Mouse (Mus musculus) forebrain, embryonic 16.5 days (tissue): Measurements from ENCODE around the gene Cdh3. TPM values are rescaled to one million over a fixed set of nuclear protein-coding genes. Genes with fewer than 3 reads are reported as not detected.

Source experiments
- ATAC-seq: fragments of 200-750 bp; cut with Nextera tagmentation; 2 replicates; pipeline ENCODE4 v1.8.0; 2017; ENCODE audit warnings: mild to moderate bottlenecking, moderate library complexity
- H3K27ac ChIP-seq: fragments of 300-500 bp; sonication (generic); 2 replicates; pipeline ENCODE4 v1.5.1; 2014; ENCODE audit warnings: low read length, control low read depth
- H3K27me3 ChIP-seq: fragments of 300-500 bp; sonication (generic); replicated peaks from 2 replicates; pipeline ENCODE4 v1.6.1; 2014; ENCODE audit warnings: low read length; ENCODE audit not compliant: control insufficient read depth, insufficient read depth
- H3K36me3 ChIP-seq: fragments of 300-500 bp; sonication (generic); 2 replicates; pipeline ENCODE4 v1.6.1; 2014; ENCODE audit not compliant: control insufficient read depth, insufficient read depth
- H3K4me1 ChIP-seq: fragments of 300-500 bp; sonication (generic); replicated peaks from 2 replicates; pipeline ENCODE4 v1.6.1; 2014; ENCODE audit warnings: low read length; ENCODE audit not compliant: control insufficient read depth, insufficient read depth
- H3K4me2 ChIP-seq: fragments of 300-500 bp; sonication (generic); 2 replicates; pipeline ENCODE4 v1.6.1; 2014; ENCODE audit warnings: mild to moderate bottlenecking, low read length, control low read depth
- H3K4me3 ChIP-seq: fragments of 300-500 bp; sonication (generic); replicated peaks from 2 replicates; pipeline ENCODE4 v1.5.1; 2014; ENCODE audit warnings: mild to moderate bottlenecking, low read length, control low read depth
- H3K9ac ChIP-seq: fragments of 300-500 bp; sonication (generic); replicated peaks from 2 replicates; pipeline ENCODE4 v1.6.1; 2014; ENCODE audit warnings: low read depth, low read length, control low read depth
- H3K9me3 ChIP-seq: fragments of 300-500 bp; sonication (generic); 2 replicates; pipeline ENCODE4 v1.6.1; 2016; ENCODE audit warnings: low read length; ENCODE audit not compliant: control insufficient read depth
- WGBS: fragments of 180-500 bp; shearing (Covaris S2); extraction: QIAGEN DNeasy Blood & Tissue Kit; methylation state at CpG from one replicate; pipeline ENCODE4 v1.1.7; 2014; 5-methylcytosine and 5-hydroxymethylcytosine counted together
- polyA plus RNA-seq: library from polyadenylated mRNA; unstranded; fragments of >200 nt; fragmentation: Nextera tagmentation; extraction: Ambion mirVana; gene quantifications from 2 replicates; pipeline ENCODE4 v1.2.1, GENCODE M21; 2015

Cdh3 gene
- polyA plus RNA-seq, 1 experiment from 2014 or later: 0.91 TPM

DNA sequence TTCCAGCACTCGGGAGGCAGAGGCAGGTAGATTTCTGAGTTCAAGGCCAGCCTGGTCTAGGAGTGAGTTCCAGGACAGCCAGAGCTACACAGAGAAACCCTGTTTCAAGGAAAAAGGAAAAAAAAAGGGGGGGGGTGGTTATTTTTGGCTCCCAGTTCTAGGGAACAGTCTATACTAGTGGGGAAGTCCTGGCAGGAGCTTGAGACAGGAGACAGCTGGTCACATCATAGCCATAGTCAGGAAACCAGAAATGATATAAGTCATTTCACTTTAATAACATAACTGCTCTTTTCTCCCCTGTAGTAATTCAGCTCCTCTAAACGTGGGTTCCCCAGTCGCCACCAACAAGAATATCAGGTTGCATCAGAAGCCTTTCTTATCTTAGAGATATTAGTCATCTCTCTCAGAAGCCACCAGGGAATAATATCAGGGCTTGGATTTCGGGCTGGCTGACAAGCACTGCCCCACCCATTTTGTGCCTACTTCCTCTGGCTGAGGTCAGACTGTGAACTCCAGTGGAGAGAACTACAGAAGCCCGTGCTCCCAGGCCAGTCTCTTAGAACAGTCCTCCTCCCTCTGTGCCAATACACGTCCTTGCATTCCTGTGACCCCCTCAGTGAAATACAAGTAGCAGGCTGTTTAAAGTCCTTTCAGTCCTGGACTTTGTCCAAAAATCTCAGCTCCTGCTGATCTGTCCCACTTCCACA lies 66.3 kb downstream of the Cdh3 start:
- H3K9me3 ChIP-seq: no peaks in the 10 kb centered on the region
- ATAC-seq: no peak
- no peaks in the 10 kb centered on the region for H3K36me3 ChIP-seq
- H3K4me2 ChIP-seq: no peak overlapping the region
- no peaks in the 10 kb centered on the region for H3K27me3 ChIP-seq
- no peak overlapping the region for H3K4me3 ChIP-seq
- 52% methylated on average over 6 of the region's 6 CpGs for WGBS
- H3K4me1 ChIP-seq: no peaks in the 10 kb centered on the region
- no peak overlapping the region for H3K9ac ChIP-seq
- no peak overlapping the region for H3K27ac ChIP-seq

DNA sequence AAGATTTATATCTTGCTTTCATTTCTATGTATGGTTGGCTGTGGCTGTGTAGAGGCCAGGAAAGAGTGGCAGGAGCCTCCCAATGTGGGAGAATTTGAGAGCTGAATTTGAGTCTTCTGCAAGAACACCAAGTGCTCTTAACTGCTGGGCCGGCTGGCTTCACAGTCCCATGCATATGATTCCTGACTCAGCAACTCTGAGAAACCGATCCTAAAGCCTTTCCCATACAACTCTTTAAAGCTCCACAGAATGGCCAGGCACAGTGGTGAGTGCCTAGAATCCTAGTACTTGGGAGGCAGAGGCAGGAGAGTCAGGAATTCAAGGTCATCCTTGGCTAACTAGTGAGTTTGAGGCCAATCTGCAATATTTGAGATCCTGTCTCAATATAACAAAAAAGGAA lies 68.8 kb downstream of the Cdh3 start:
- H3K27ac ChIP-seq: no peak overlapping the region
- 66% methylated on average over 2 of the region's 2 CpGs for WGBS

GRCm38 (mm10) chr8:106581344-106582088 lies 70.8 kb downstream of the Cdh3 start:
- no peaks in the 10 kb centered on the region for H3K9me3 ChIP-seq
- no peaks in the 10 kb centered on the region for H3K27me3 ChIP-seq
- H3K4me2 ChIP-seq: no peak overlapping the region
- WGBS: 75% methylated on average over 6 of the region's 6 CpGs
- H3K36me3 ChIP-seq: no peaks in the 10 kb centered on the region
- no peak for ATAC-seq
- H3K4me3 ChIP-seq: no peak overlapping the region
- no peaks in the 10 kb centered on the region for H3K4me1 ChIP-seq
- no peak overlapping the region for H3K27ac ChIP-seq
- no peak overlapping the region for H3K9ac ChIP-seq

More for the DNA sequence above, 68.8 kb downstream of the Cdh3 start:
- no peak overlapping the region for H3K9ac ChIP-seq
- no peaks in the 10 kb centered on the region for H3K27me3 ChIP-seq
- H3K4me1 ChIP-seq: no peaks in the 10 kb centered on the region
- no peaks in the 10 kb centered on the region for H3K36me3 ChIP-seq
- H3K9me3 ChIP-seq: no peaks in the 10 kb centered on the region
- ATAC-seq: no peak
- no peak overlapping the region for H3K4me3 ChIP-seq
- no peak overlapping the region for H3K4me2 ChIP-seq

DNA sequence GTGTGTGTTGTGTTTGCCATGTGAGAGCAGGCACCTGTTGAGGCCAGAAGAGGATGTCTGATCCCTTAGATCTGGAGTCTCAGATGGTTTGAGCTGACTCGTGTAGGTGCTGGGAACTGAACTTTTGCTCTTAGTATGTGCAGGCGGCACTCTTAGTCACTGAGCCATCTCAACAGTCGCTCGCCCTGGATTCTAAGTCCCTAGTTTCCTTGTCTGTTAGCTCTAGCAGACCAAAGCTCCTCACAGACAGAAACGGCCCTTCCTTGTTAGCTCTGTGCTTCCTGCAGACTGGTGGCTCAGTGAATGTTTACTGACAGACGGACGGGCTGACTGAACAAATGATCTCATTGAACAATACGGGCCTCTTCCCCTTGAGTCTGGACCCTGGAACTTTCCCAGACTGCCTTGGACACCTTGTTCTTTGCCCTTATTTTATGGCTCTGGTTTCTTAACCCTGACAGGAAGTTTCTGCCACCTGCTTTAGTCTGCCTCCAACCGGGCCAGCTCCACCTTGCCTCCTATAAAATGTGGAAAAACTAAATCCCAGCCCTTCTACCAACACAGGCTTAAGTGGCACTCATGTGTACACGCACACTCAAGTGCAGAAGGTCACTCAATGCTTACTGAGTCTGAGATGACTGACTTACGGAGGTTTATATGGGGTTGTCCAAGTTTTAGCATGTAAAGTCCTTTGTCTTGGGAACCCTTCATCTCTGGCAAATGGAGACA lies 74.4 kb downstream of the Cdh3 start:
- no peak overlapping the region for H3K4me2 ChIP-seq
- no peak for ATAC-seq
- H3K4me1 ChIP-seq: no peaks in the 10 kb centered on the region
- H3K27ac ChIP-seq: no peak overlapping the region
- H3K4me3 ChIP-seq: no peak overlapping the region
- 78% methylated on average over 11 of the region's 11 CpGs for WGBS
- H3K36me3 ChIP-seq: no peaks in the 10 kb centered on the region
- no peak overlapping the region for H3K9ac ChIP-seq
- H3K9me3 ChIP-seq: no peaks in the 10 kb centered on the region
- no peaks in the 10 kb centered on the region for H3K27me3 ChIP-seq

DNA sequence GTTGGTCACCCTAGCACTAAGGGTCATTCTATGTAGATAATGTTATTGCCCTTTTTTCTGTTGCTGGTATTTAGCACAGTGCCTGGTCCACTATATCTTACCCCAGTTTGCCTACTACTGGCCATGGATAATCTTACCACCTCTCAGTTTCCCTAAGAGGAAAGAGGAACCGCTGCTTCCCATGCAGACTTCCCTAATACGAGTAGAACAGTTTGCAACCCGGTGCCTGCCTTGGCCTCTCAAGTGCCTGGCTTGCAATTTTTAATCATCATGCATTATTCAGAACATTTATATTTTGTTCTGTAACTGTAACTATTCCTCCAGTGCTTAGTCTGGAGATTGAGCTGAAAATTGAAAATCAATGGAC lies 75.0 kb downstream of the Cdh3 start:
- Histone ChIP-seq H3K9ac (no peak overlapping the region), H3K27ac (no peak overlapping the region), H3K4me2 (no peak overlapping the region), H3K4me3 (no peak overlapping the region), H3K27me3 (no peaks in the 10 kb centered on the region), H3K9me3 (no peaks in the 10 kb centered on the region), H3K36me3 (no peaks in the 10 kb centered on the region), H3K4me1 (no peaks in the 10 kb centered on the region)
- 90% methylated on average over 3 of the region's 3 CpGs for WGBS
- ATAC-seq: no peak

- no peak overlapping the region for H3K27ac ChIP-seq
- H3K9ac ChIP-seq: no peak overlapping the region
- H3K27me3 ChIP-seq: no peaks in the 10 kb centered on the region
- WGBS: 84% methylated on average over 8 of the region's 8 CpGs
- no peak for ATAC-seq
- H3K4me2 ChIP-seq: no peak overlapping the region
- no peaks in the 10 kb centered on the region for H3K4me1 ChIP-seq
- H3K9me3 ChIP-seq: no peaks in the 10 kb centered on the region
- H3K36me3 ChIP-seq: no peaks in the 10 kb centered on the region
- H3K4me3 ChIP-seq: no peak overlapping the region
Measured at GRCm38 (mm10) chr8:106586896-106587295, 76.2 kb downstream of the Cdh3 start.

GRCm38 (mm10) chr8:106588443-106589431 lies 78.0 kb downstream of the Cdh3 start:
- Histone ChIP-seq H3K27ac (no peak overlapping the region), H3K4me1 (no peaks in the 10 kb centered on the region), H3K4me3 (no peak overlapping the region), H3K4me2 (no peak overlapping the region), H3K27me3 (no peaks in the 10 kb centered on the region), H3K9me3 (no peaks in the 10 kb centered on the region), H3K36me3 (no peaks in the 10 kb centered on the region), H3K9ac (no peak overlapping the region)
- no peak for ATAC-seq
- 66% methylated on average over 3 of the region's 3 CpGs for WGBS

GRCm38 (mm10) chr8:106592458-106592857 lies 81.8 kb downstream of the Cdh3 start:
- no peak overlapping the region for H3K4me2 ChIP-seq
- no peak for ATAC-seq
- H3K27me3 ChIP-seq: no peaks in the 10 kb centered on the region
- no peak overlapping the region for H3K4me3 ChIP-seq
- no peak overlapping the region for H3K27ac ChIP-seq
- H3K9ac ChIP-seq: no peak overlapping the region
- H3K36me3 ChIP-seq: no peaks in the 10 kb centered on the region
- 75% methylated on average over 3 of the region's 3 CpGs for WGBS
- no peaks in the 10 kb centered on the region for H3K4me1 ChIP-seq
- no peaks in the 10 kb centered on the region for H3K9me3 ChIP-seq
